Mouse (Mus musculus) c-Kit-positive CD71-positive TER-119-positive erythroid progenitor cells, embryonic 14.5 days (primary cell): ENCODE results near the gene Gm5891.
"Not testable (repeated sequence)": the region's sequence is repeated elsewhere in the genome, so short reads cannot be mapped to it uniquely, and the experiment has no call there.

Experiments used
- DNase-seq: peaks from one replicate; pipeline ENCODE4 v3.0.0-alpha.2; 2013; ENCODE audit warnings: low spot score

Gene Gm5891

GRCm38 (mm10) chr7:21921191-21921590 is at the start of gene Gm5891:
Gm5891 (minus strand) TSS chr7:21921291.
- not testable (repeated sequence) for DNase-seq
